Mouse (Mus musculus) heart, postnatal 0 days (tissue): ENCODE results near the gene Pltp. TPM values are rescaled to one million over a fixed set of nuclear protein-coding genes. Genes with fewer than 3 reads are reported as not detected.

Experiments used
- ATAC-seq: fragments of 200-750 bp; cut with Nextera tagmentation; 2 replicates; pipeline ENCODE4 v1.8.0; 2017; ENCODE audit warnings: low read depth, moderate number of reproducible peaks, moderate library complexity; ENCODE audit not compliant: insufficient read depth
- DNase-seq: peaks from one replicate; pipeline ENCODE4 v3.0.0-alpha.2; 2016; ENCODE audit warnings: low spot score
- H3K27ac ChIP-seq: fragments of 300-500 bp; sonication (generic); 2 replicates; pipeline ENCODE4 v1.5.1; 2014; ENCODE audit warnings: low read depth, mild to moderate bottlenecking
- H3K27me3 ChIP-seq: fragments of 300-500 bp; sonication (generic); 2 replicates; pipeline ENCODE4 v1.6.1; 2014; ENCODE audit warnings: low read length, mixed read lengths; ENCODE audit not compliant: control insufficient read depth, insufficient read depth
- H3K36me3 ChIP-seq: fragments of 300-500 bp; sonication (generic); replicated peaks from 2 replicates; pipeline ENCODE4 v1.6.1; 2014; ENCODE audit warnings: low read length, mixed read lengths; ENCODE audit not compliant: control insufficient read depth, insufficient read depth
- H3K4me1 ChIP-seq: fragments of 300-500 bp; sonication (generic); 2 replicates; pipeline ENCODE4 v1.6.1; 2014; ENCODE audit warnings: antibody characterized with exemption; ENCODE audit not compliant: control insufficient read depth, insufficient read depth
- H3K4me2 ChIP-seq: fragments of 300-500 bp; sonication (generic); 2 replicates; pipeline ENCODE4 v1.6.1; 2014; ENCODE audit warnings: low read depth, mild to moderate bottlenecking, low read length, moderate library complexity
- H3K4me3 ChIP-seq: fragments of 300-500 bp; sonication (generic); 2 replicates; pipeline ENCODE4 v1.5.1; 2014; ENCODE audit warnings: low read depth, low read length
- H3K9ac ChIP-seq: fragments of 300-500 bp; sonication (generic); replicated peaks from 2 replicates; pipeline ENCODE4 v1.6.1; 2014; ENCODE audit warnings: low read depth, low read length, mixed read lengths
- H3K9me3 ChIP-seq: fragments of 300-500 bp; sonication (generic); replicated peaks from 2 replicates; pipeline ENCODE4 v1.6.1; 2016; ENCODE audit warnings: low read length; ENCODE audit not compliant: control insufficient read depth
- CTCF ChIP-seq: IDR thresholded peaks from 2 replicates; pipeline ENCODE4 v1.5.1; 2016; ENCODE audit warnings: antibody characterized with exemption, control low read depth, low read depth
- EP300 ChIP-seq: IDR thresholded peaks from 2 replicates; pipeline ENCODE4 v1.6.1; 2016; ENCODE audit warnings: antibody characterized with exemption, low read depth
- WGBS: fragments of 180-500 bp; shearing (Covaris S2); extraction: QIAGEN DNeasy Blood & Tissue Kit; methylation state at CpG from one replicate; pipeline ENCODE4 v1.1.7; 2014; 5-methylcytosine and 5-hydroxymethylcytosine counted together
- polyA plus RNA-seq: library from polyadenylated mRNA; unstranded; fragments of >200 nt; fragmentation: Nextera tagmentation; extraction: Ambion mirVana; gene quantifications from 2 replicates; pipeline ENCODE4 v1.2.1, GENCODE M21; 2015
- total RNA-seq: library from RNA; depleted of rRNA; stranded (reverse); fragments of >200 nt; gene quantifications from 2 replicates; pipeline ENCODE4 v1.2.3, GENCODE M21; 2014; ENCODE audit warnings: low replicate concordance

The Pltp gene
- total and polyA plus RNA-seq, 2 experiments from 2014 or later = 7.7 to 8.6 TPM

DNA sequence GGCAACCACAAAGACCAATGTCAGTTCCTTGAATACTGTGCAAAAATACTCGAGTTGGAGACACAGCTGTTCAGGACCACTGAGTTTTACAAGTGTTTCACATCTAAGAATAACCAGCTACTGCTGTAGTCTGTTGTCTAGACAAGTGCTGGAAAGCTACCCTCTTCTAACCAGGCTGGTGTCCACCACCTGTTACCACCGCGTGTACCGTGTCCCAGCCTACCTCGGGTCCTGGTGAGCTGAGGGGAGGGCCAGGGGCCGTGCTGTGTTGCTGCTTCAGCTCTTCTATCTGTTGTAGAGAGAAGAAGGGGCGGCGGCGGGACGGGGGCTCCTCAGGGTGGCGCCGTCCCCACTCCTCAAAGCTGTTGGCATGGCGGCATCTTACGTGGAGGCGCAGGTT is 41.5 kb upstream of the Pltp start:
- no peak overlapping the region for H3K4me2 ChIP-seq
- whole genome bisulfite sequencing = 91% methylated on average over 15 of the region's 15 CpGs
- TF ChIP-seq CTCF (no peak), EP300 (no peak)
- no peak for DNase-seq
- no peak for ATAC-seq
- peaks cover 97% of the 10 kb centered on the region for H3K36me3 ChIP-seq
- no peaks in the 10 kb centered on the region for H3K27me3 ChIP-seq
- H3K4me3 ChIP-seq = no peak overlapping the region
- no peaks in the 10 kb centered on the region for H3K9me3 ChIP-seq
- H3K27ac ChIP-seq = no peak overlapping the region
- no peak overlapping the region for H3K9ac ChIP-seq
- no peaks in the 10 kb centered on the region for H3K4me1 ChIP-seq

DNA sequence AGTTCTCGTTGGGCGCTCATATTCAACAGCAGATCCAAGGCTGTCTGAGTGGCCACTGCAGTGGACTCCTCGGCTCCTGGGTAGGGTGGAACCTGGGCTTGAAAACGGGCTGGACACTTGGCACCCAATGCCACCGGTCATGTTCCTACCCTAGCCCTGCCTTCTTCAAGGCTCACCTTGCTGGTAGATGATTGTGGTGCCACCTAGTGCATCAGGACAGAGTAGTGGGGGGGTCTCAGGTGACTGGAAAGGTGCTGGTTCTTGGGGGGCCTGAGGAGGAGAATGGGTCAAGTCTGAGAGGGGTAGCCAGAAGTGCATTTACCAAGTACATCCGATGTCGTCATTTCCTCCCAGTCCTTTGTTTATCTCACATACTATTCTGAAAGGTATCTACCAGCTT is 40.5 kb upstream of the Pltp start:
- Histone ChIP-seq H3K36me3 (peaks cover 99% of the 10 kb centered on the region), H3K4me2 (no peak overlapping the region), H3K27me3 (no peaks in the 10 kb centered on the region), H3K9ac (no peak overlapping the region), H3K27ac (no peak overlapping the region), H3K9me3 (no peaks in the 10 kb centered on the region), H3K4me1 (no peaks in the 10 kb centered on the region), H3K4me3 (no peak overlapping the region)
- no peak for DNase-seq
- TF ChIP-seq CTCF (no peak), EP300 (no peak)
- ATAC-seq = no peak
- 89% methylated on average over 7 of the region's 7 CpGs for WGBS

DNA sequence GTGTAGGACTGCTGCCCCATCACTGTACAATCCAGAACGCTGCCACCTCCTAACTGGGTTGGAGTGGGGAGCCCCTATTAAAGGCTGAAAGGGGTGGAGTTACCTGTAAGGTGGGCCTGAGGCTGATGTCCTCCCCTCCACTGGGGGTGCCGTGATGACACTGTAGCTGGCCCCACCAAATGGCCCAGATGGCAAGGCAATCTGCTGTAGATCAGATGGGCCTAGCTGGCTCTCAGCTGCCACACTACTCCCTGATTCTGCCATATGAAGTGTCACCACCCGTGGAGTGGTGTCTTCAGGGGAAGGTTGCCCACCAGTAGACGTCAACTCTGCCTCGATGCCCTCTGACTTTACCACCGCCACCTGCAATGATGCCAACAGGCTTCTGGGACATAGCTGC is 38.4 kb upstream of the Pltp start:
- no peak for DNase-seq
- no peak for TF ChIP-seq CTCF
- no peak for TF ChIP-seq EP300
- Histone ChIP-seq H3K4me2 (no peak overlapping the region), H3K27ac (no peak overlapping the region), H3K36me3 (peaks cover 99% of the 10 kb centered on the region), H3K9me3 (no peaks in the 10 kb centered on the region), H3K9ac (no peak overlapping the region), H3K4me1 (no peaks in the 10 kb centered on the region), H3K27me3 (no peaks in the 10 kb centered on the region), H3K4me3 (no peak overlapping the region)
- no peak for ATAC-seq
- 91% methylated on average over 6 of the region's 6 CpGs for WGBS

DNA sequence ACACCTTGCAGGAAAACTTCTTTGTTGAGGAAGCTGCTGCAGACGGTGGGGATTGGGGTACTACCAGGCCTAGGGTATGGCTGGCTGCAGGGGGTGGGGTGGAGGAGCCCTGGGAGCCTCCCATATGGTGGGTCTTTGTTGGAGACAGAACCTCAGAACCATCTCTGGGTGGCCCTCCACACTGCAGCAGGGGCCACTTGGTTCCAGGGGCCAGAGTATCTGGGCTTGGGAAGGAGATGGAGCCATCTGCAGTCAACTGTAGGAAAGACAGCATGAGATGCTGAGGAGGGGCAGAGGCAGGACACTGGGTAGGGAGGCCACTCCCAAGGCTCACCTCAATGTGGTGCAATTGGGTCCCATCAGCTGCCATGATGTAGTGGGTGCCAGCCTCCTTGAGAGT is 37.1 kb upstream of the Pltp start:
- H3K4me3 ChIP-seq = no peak overlapping the region
- ATAC-seq (no peak), DNase-seq (no peak)
- H3K27ac ChIP-seq = no peak overlapping the region
- H3K27me3 ChIP-seq = no peaks in the 10 kb centered on the region
- H3K9me3 ChIP-seq = no peaks in the 10 kb centered on the region
- TF ChIP-seq EP300 (no peak), CTCF (peak; percentile 14; the same call in 1 of the 2 replicates)
- no peaks in the 10 kb centered on the region for H3K4me1 ChIP-seq
- 73% methylated on average over 1 of the region's 1 CpGs for WGBS
- H3K4me2 ChIP-seq = no peak overlapping the region
- no peak overlapping the region for H3K9ac ChIP-seq
- peaks cover 99% of the 10 kb centered on the region for H3K36me3 ChIP-seq

DNA sequence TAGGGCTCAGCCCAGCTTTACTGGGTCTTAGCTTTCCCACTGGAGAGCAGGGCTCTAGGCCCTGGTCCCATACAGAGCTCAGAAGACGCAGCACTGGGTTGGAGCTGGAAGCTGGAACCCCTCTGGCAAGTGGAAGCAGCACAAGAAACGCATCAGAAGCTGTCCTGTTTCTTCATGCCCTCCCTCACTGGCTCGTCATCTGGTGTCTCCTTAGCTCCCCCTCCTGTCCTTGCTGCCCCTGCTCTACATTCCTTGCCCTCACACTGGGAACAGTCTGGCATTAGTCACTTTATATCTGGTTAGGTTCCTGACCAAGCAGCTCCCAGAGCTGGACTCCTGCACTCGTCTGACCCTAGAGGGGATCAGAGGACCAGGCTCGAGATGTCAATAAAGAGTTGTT is 36.5 kb upstream of the Pltp start:
- no peaks in the 10 kb centered on the region for H3K4me1 ChIP-seq
- ATAC-seq (no peak), DNase-seq (no peak)
- TF ChIP-seq CTCF (peak; percentile 30), EP300 (no peak)
- H3K4me3 ChIP-seq = no peak overlapping the region
- H3K27ac ChIP-seq = no peak overlapping the region
- H3K36me3 ChIP-seq = peaks cover 99% of the 10 kb centered on the region
- 56% methylated on average over 5 of the region's 5 CpGs for WGBS
- no peaks in the 10 kb centered on the region for H3K9me3 ChIP-seq
- no peak overlapping the region for H3K4me2 ChIP-seq
- no peak overlapping the region for H3K9ac ChIP-seq
- no peaks in the 10 kb centered on the region for H3K27me3 ChIP-seq

DNA sequence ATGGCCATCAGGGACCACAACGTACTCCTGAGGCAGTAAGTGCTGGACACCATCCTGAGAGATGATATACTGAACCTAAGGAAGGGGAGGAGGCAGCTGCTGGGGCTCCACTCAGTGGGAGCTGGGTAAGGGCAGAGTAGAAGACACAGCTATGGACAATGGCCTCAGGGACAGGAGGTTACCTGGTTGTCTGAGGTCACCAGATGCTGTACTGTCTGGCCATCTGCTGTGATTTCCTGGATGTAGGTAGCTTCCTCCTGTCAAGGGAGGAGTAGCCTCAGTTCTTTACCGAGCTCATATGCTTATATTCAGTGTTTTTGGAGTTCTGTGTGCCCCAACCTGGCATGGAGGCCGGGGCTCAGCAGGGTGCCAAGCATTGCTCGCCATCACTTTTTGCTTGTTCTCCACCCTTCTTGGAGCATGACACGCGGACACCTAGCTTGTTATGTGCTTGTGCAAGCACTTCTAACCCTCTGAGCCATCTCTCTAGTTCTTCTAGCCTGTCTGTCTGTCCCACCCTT is 35.2 kb upstream of the Pltp start:
- ATAC-seq (no peak), DNase-seq (no peak)
- Histone ChIP-seq H3K36me3 (peaks cover 99% of the 10 kb centered on the region), H3K9ac (no peak overlapping the region), H3K4me2 (no peak overlapping the region), H3K9me3 (no peaks in the 10 kb centered on the region), H3K4me1 (no peaks in the 10 kb centered on the region), H3K27me3 (no peaks in the 10 kb centered on the region), H3K27ac (no peak overlapping the region), H3K4me3 (no peak overlapping the region)
- TF ChIP-seq EP300 = no peak
- no peak for TF ChIP-seq CTCF
- WGBS = 86% methylated on average over 6 of the region's 6 CpGs
